Comparison of ENCODE assay signal across 8 mouse cellular contexts in genomic region chr2:157663584-157664375, GRCm38 (mm10).
A peak's percentile ranks its signal among the peaks of the same experiment; 100 is the strongest.
DNase-seq lines count a peak whose midpoint lies in the region; ATAC-seq and TF ChIP-seq lines count a peak whose summit lies in the region.

No protein-coding gene starts in this region.

- WGBS in kidney, postnatal 0 days: 24% methylated on average over 20 of the region's 20 CpGs
- WGBS in kidney, embryonic 16.5 days: 24% methylated on average over 20 of the region's 20 CpGs
- 35% methylated on average over 20 of the region's 20 CpGs for WGBS in embryonic facial prominence, embryonic 10.5 days
- WGBS in lung, postnatal 0 days: 17% methylated on average over 20 of the region's 20 CpGs

- TF ChIP-seq EP300 in lung, postnatal 0 days (IDR thresholded peaks at IDR 0.05): no peak

- H3K9ac ChIP-seq in kidney, postnatal 0 days (ENCODE audit: low read depth, low read length): no peak overlapping the region
- no peak overlapping the region for H3K9ac ChIP-seq in kidney, embryonic 16.5 days (replicated peaks; ENCODE audit: low read length)
- no peak overlapping the region for H3K9ac ChIP-seq in lung, postnatal 0 days (replicated peaks; ENCODE audit: low read depth)

- no peaks in the 10 kb centered on the region for H3K4me1 ChIP-seq in kidney, postnatal 0 days (replicated peaks; ENCODE audit: insufficient read depth, low read length)
- H3K4me1 ChIP-seq in kidney, embryonic 16.5 days (ENCODE audit: insufficient read depth, low read length): no peaks in the 10 kb centered on the region
- peaks cover 2% of the 10 kb centered on the region; the same call in 1 of the 2 replicates for H3K4me1 ChIP-seq in embryonic facial prominence, embryonic 10.5 days
- H3K4me1 ChIP-seq in lung, postnatal 0 days (ENCODE audit: insufficient read depth, low read depth, low read length): no peaks in the 10 kb centered on the region

- H3K36me3 ChIP-seq in kidney, postnatal 0 days (ENCODE audit: insufficient read depth, low read length): no peaks in the 10 kb centered on the region
- H3K36me3 ChIP-seq in kidney, embryonic 16.5 days (ENCODE audit: insufficient read depth, low read length): no peaks in the 10 kb centered on the region
- H3K36me3 ChIP-seq in embryonic facial prominence, embryonic 10.5 days (replicated peaks): no peaks in the 10 kb centered on the region
- H3K36me3 ChIP-seq in lung, postnatal 0 days (ENCODE audit: insufficient read depth, low read length): no peaks in the 10 kb centered on the region

- no peak for TF ChIP-seq CTCF in kidney, postnatal 0 days (IDR thresholded peaks at IDR 0.05; ENCODE audit: low read depth)
- TF ChIP-seq CTCF in lung, postnatal 0 days (IDR thresholded peaks at IDR 0.05): no peak

- intact Hi-C loops in left cerebral cortex, postnatal 25 days (cut with DNase I): no loop called here

- H3K27ac ChIP-seq in kidney, postnatal 0 days: no peak overlapping the region
- no peak overlapping the region for H3K27ac ChIP-seq in kidney, embryonic 16.5 days (ENCODE audit: low read length)
- no peak overlapping the region for H3K27ac ChIP-seq in embryonic facial prominence, embryonic 10.5 days (replicated peaks)
- H3K27ac ChIP-seq in lung, postnatal 0 days (ENCODE audit: low read length): no peak overlapping the region

- H3K4me2 ChIP-seq in kidney, postnatal 0 days (ENCODE audit: low read length): no peak overlapping the region
- no peak overlapping the region for H3K4me2 ChIP-seq in kidney, embryonic 16.5 days (replicated peaks; ENCODE audit: low read depth, low read length)
- H3K4me2 ChIP-seq in lung, postnatal 0 days (replicated peaks; ENCODE audit: low read depth, low read length): no peak overlapping the region

- no peak overlapping the region for H3K4me3 ChIP-seq in kidney, postnatal 0 days (replicated peaks; ENCODE audit: low read depth, low read length)
- no peak overlapping the region for H3K4me3 ChIP-seq in kidney, embryonic 16.5 days (ENCODE audit: low read length)
- H3K4me3 ChIP-seq in embryonic facial prominence, embryonic 10.5 days: no peak overlapping the region
- H3K4me3 ChIP-seq in lung, postnatal 0 days (ENCODE audit: low read depth, low read length): no peak overlapping the region

- no peaks in the 10 kb centered on the region for H3K27me3 ChIP-seq in kidney, postnatal 0 days (ENCODE audit: insufficient read depth, low read length)
- H3K27me3 ChIP-seq in kidney, embryonic 16.5 days (ENCODE audit: insufficient read depth, low read length): no peaks in the 10 kb centered on the region
- no peaks in the 10 kb centered on the region for H3K27me3 ChIP-seq in embryonic facial prominence, embryonic 10.5 days (replicated peaks; ENCODE audit: low read depth, poor library complexity, severe bottlenecking)
- no peaks in the 10 kb centered on the region for H3K27me3 ChIP-seq in lung, postnatal 0 days (replicated peaks; ENCODE audit: insufficient read depth, low read length)

- H3K9me3 ChIP-seq in kidney, postnatal 0 days (replicated peaks; ENCODE audit: low read length): no peaks in the 10 kb centered on the region
- H3K9me3 ChIP-seq in kidney, embryonic 16.5 days (ENCODE audit: low read length): no peaks in the 10 kb centered on the region
- H3K9me3 ChIP-seq in embryonic facial prominence, embryonic 10.5 days: no peaks in the 10 kb centered on the region
- H3K9me3 ChIP-seq in lung, postnatal 0 days (ENCODE audit: low read length): no peaks in the 10 kb centered on the region

- peak; percentile 84 for DNase-seq in kidney, postnatal 0 days (ENCODE audit: low spot score)
- DNase-seq in ZHBTc4 (ENCODE audit: low read depth, low spot score): peak; percentile 76
- DNase-seq in embryonic facial prominence, embryonic 10.5 days (ENCODE audit: low spot score): peak; percentile 88
- peak; percentile 50 for DNase-seq in lung, postnatal 0 days (ENCODE audit: low spot score)
- peak; percentile 87 for DNase-seq in testis, postnatal 10 days (ENCODE audit: low spot score)
- DNase-seq in left cerebral cortex, postnatal 25 days (ENCODE audit: low spot score in 2 of 2): no peak

- no peak for ATAC-seq in kidney, postnatal 0 days (replicated peaks; ENCODE audit: low FRiP score, low read depth)
- no peak for ATAC-seq in kidney, embryonic 16.5 days (ENCODE audit: low FRiP score, low TSS enrichment)
- ATAC-seq in lung, postnatal 0 days: no peak
- ATAC-seq in activated CD4-positive, CD25-positive, alpha-beta regulatory T cell, adult 4 months: no peak

Comparison
In these comparisons a context has a peak if more than half of its experiments do, and no peak if none do; other contexts are left out.
1. DNase-seq: peak in kidney, postnatal 0 days (single experiment), ZHBTc4 (single experiment), embryonic facial prominence, embryonic 10.5 days (single experiment), lung, postnatal 0 days (single experiment) and testis, postnatal 10 days (single experiment); none in left cerebral cortex, postnatal 25 days (0 of 2).